Mouse (Mus musculus) kidney, adult 18-20 months (tissue): Measurements from ENCODE around the gene Pik3ap1.

Source experiments
- DNase-seq: peaks from one replicate; pipeline ENCODE4 v3.0.0; 2021

Gene Pik3ap1

GRCm38 (mm10) chr19:41366854-41367517 is 17.9 kb downstream of the Pik3ap1 start:
- no peak for DNase-seq

GRCm38 (mm10) chr19:41366192-41366853 is 18.6 kb downstream of the Pik3ap1 start:
- no peak for DNase-seq

GRCm38 (mm10) chr19:41365570-41365969 is 19.3 kb downstream of the Pik3ap1 start:
- DNase-seq, result no peak

DNA sequence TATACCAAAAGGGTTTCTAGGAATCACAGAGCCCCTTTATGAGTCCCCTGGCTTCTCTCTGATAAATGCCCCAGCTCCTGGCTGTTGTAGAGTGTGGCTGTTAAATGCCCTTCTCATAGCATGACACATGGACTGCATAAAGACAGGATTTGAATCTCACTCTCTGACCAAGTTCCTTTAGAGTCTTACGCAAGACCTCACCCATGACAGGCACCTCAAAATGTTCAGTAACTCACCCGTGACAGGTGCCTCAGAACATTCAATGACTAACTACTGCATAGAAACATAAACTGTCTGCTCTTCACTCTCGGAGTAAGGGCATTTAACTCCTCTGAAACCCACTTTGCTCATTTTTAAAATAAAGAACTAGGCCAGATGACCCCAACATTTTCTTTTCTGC is 20.4 kb downstream of the Pik3ap1 start:
- no peak for DNase-seq

DNA sequence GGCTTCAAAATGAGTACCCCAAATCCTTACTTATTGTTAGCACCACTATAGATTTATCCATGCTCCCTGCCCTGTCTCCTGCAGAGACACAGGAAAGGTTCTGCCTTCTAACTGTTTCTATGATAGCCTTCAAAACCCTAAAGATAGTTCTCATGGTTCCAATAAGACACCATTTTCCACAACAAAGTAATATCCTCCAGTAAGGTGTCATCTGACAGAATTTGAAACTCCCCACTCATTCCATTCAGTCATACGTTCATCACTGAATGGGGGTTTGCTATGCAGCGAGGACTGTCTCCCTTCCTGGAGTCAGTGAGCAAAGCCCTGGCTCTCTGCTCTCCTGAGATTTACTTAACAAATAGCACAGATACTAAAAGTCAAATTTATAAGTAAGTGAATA is 21.9 kb downstream of the Pik3ap1 start:
- no peak for DNase-seq

- no peak for DNase-seq
Measured at GRCm38 (mm10) chr19:41360459-41360858, 24.4 kb downstream of the Pik3ap1 start.

- no peak for DNase-seq
Measured at GRCm38 (mm10) chr19:41354287-41354951, 30.5 kb downstream of the Pik3ap1 start.

- DNase-seq, result no peak
Measured at GRCm38 (mm10) chr19:41349624-41350023, 35.3 kb downstream of the Pik3ap1 start.

DNA sequence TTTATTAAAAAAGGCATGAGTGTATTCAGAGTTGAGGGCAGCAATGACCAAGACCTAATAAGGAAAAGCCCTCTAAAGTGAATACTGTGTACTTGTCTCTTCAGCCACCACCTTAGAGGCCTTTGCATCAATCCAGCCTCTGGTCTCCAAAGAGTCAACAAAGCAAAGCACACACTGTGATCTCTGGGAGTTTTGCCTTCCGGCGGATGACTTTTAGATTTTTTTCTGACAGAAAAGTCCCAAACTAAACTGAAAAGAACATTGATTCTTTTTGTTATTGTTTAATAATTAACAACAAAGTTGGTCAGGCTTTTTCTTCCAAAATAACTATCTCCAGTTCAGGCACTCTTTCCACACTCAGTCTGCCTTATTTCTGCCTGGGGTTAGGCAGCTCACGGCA is 36.7 kb downstream of the Pik3ap1 start:
- no peak for DNase-seq

- no peak for DNase-seq
Measured at GRCm38 (mm10) chr19:41347326-41347725, 37.6 kb downstream of the Pik3ap1 start.

GRCm38 (mm10) chr19:41346099-41346850 is 38.6 kb downstream of the Pik3ap1 start:
- DNase-seq, result no peak

DNA sequence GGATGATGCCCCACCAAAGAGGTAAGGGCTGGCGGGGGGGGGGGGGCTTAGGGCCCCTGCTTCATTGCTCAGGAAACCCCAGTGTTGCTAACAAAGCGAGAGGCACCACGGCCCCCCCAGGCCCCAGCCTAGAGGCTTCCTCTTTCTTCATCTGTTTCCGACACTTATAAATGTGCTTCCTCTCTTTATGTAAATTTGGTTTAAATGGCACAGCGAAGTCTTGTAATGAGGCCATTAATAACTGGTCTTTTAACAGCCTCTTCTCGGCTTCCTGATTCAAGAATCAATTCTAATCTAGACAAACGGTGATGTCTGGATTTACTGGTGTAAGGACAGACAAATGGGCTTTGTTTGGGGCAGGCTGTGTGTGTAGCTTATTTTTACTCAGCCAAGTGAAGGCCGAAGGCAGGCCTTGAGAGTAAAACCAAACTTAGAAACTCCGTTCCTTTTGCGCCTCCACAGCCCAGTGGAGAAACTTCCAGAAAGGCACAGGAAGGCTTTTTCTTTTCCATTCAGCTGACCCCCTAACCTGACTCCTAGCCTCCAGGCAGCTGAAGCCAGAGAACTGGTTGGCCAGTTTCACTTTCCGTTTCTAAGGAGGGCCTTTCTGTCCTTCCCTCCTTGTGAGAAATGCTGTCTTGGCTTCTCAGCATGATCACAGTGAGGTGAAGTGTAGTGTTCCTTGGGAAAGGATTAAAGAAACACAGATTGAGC is 39.7 kb downstream of the Pik3ap1 start:
- DNase-seq, result peak; percentile 27

DNA sequence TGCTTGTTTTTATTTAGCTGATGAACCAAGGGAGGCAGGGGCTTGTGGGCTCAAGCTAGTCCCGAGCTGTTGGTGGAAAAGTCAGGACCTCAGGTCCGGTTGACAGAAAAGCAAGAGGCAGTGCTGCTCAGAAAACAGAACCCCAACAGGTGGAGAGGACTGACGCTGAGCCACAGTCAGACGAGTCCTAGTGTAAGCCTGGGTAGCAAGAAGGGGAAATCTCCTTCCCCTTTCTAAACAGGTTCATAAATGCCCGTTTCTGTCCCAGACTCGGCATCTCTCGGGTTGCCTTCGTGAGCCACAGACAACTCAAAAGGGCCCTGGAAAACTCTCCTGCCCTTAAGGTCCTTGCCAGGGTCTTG is 40.3 kb downstream of the Pik3ap1 start:
- no peak for DNase-seq

DNA sequence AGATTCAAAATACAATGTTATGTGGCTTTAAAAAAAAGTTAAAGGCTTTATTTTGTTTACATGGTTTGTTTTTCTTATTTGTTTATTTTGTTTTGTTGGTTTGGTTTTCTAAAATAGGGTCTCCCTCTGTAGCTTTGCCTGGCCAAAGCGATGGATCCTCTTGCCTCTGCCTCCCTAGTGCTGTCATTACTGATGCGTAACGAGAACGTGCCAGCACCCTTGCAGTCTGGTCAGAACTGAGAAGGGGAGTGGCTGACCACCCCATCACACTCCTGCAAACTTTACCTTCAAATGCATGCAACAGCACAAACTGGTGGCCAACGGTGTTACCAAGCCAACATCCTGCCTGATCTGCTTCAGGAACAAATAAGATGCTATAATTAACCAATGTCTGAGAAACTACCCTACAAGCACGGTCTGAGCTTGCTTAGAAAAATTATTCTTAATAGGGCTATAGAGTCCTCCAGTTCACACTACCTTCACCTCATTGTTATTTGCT is 42.3 kb downstream of the Pik3ap1 start:
- DNase-seq, result no peak

GRCm38 (mm10) chr19:41341677-41342076 is 43.2 kb downstream of the Pik3ap1 start:
- no peak for DNase-seq

GRCm38 (mm10) chr19:41339020-41339836 is 45.7 kb downstream of the Pik3ap1 start:
- DNase-seq, result no peak

- no peak for DNase-seq
Measured at GRCm38 (mm10) chr19:41338379-41338778, 46.5 kb downstream of the Pik3ap1 start.

- no peak for DNase-seq
Measured at GRCm38 (mm10) chr19:41335721-41336120, 49.2 kb downstream of the Pik3ap1 start.

DNA sequence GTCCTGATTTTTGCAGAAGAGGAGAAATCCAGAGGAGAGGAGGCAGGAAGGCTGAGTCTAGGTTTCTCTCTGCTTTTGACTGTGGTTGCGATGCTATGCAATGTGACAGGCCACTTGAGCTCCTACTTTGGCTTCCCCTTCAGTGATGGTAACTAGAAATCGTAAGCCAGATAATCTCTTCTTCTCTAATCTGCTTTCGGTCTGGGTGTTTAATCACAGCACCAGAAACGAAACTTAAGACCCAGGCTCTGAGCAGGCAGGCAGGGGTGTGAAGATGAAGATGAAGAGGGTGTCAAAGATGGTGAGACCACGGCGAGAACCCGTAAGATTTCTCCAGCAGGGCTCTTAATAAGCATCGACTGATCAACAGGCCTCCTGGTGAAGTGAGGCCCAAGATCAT is 51.9 kb downstream of the Pik3ap1 start:
- DNase-seq, result no peak

- no peak for DNase-seq
Measured at GRCm38 (mm10) chr19:41332228-41332627, 52.7 kb downstream of the Pik3ap1 start.

- no peak for DNase-seq
Measured at GRCm38 (mm10) chr19:41330401-41330800, 54.5 kb downstream of the Pik3ap1 start.

- DNase-seq, result no peak
Measured at GRCm38 (mm10) chr19:41329961-41330360, 54.9 kb downstream of the Pik3ap1 start.
